Mouse (Mus musculus): ENCODE measurements around the gene Glyatl3.
A peak's percentile ranks its signal among the peaks of the same experiment; 100 is the strongest.

The Glyatl3 gene

GRCm38 (mm10) chr17:40914250-40914649 is at the start of gene Glyatl3:
Gene Glyatl3, minus strand, starts transcription at chr17:40914350.
- no peak for ATAC-seq (ENCODE audit: insufficient number of reproducible peaks, low FRiP score, low TSS enrichment)

GRCm38 (mm10) chr17:40948518-40948917 is 34.4 kb upstream of the Glyatl3 start:
- ATAC-seq (ENCODE audit: insufficient number of reproducible peaks, low FRiP score, low TSS enrichment) = no peak

GRCm38 (mm10) chr17:40934420-40935231 is 20.5 kb upstream of the Glyatl3 start, which contains the start of the genes Mut and Cenpq:
Gene Mut, plus strand, starts transcription at chr17:40934685.
Gene Cenpq, minus strand, starts transcription at chr17:40935047.
- ATAC-seq (ENCODE audit: insufficient number of reproducible peaks, low FRiP score, low TSS enrichment) = peak; percentile 98

- ATAC-seq (ENCODE audit: insufficient number of reproducible peaks, low FRiP score, low TSS enrichment) = peak; percentile 22; the same call in 1 of the 2 replicates
Measured at GRCm38 (mm10) chr17:40933985-40934384, 19.8 kb upstream of the Glyatl3 start.

DNA sequence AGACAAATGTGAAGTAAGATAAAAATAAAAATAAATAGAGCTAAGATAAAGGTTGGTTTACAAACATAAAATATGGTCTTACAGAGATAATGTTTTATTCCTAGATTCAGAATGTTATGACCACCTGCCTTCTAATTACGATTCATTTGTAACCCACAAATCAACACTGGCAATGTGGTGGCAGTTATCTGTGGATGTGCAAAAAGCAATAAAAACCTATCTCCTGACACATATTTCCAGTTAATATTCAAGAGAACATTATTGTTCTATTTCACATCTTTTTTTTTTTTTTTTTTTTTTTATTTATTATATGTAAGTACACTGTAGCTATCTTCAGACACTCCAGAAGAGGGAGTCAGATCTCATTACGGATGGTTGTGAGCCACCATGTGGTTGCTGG is 1.3 kb upstream of the Glyatl3 start:
- no peak for ATAC-seq (ENCODE audit: insufficient number of reproducible peaks, low FRiP score, low TSS enrichment)

DNA sequence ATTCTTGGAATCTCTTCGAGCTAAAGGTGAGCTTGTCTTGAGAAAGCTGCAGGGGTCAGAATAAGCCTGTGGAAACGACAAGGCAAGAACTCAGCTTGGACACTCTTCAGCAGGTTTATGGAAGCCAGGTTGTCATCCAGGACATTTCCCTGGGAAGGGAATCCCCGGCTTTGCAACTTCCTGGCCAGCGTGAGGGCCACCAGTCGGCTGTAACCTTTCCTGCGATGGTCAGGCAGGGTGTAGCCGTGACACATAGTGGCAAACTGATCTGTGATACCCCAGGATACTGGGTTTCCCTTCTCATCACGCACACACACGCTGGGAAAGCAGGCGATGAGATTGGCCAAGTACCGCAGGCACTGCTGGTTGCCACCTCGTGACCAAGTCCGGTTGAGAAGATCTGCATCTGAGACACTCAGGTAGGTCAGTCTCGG is 9.4 kb downstream of the Glyatl3 start:
- ATAC-seq (ENCODE audit: insufficient number of reproducible peaks, low FRiP score, low TSS enrichment) = peak; percentile 82

DNA sequence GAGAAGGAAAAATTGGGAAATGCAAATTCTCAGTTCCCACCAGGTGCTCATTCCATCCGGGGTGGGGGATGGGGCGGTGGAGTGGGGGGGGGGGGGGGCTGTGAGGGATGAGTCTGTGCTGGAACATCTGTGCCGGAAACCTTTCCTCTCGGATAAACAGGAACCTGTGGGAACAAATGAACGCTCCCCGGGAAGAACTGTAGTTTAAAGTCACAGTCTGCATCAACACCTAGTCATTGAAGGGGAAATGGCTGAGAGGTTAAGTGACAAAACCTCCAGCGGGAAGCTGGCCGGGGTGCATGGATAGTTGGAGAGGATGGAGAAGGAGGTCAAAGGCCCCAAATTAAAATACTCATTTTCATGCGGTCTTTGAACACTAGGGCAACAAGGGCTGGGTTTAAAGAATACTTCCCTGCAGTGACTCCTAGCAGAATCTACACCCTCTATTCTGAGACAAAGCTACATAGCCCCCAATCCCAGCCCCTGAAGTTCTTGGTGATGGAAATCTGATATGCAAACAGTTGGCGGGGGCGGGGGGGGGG is 10.0 kb downstream of the Glyatl3 start:
- peak; percentile 36; the same call in 1 of the 2 replicates for ATAC-seq (ENCODE audit: insufficient number of reproducible peaks, low FRiP score, low TSS enrichment)

DNA sequence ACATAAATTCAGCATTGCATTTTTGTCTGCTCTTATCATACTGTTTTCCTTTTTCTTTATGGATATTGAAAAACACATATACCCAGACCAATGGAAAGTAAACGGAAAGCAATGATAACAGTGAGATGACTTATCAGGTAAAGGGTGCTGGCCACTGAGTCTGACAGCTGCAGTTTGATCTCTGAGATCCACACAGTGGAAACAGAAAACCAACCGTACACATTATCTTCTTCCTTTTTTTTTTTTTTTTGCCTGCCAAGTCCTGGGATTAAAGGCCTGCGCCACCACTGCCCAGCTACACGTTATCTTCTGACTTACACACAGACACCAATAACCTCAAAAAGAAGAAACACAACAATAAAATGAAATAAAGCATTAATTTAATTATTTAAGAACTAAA is 10.8 kb downstream of the Glyatl3 start:
- ATAC-seq (ENCODE audit: insufficient number of reproducible peaks, low FRiP score, low TSS enrichment) = no peak

DNA sequence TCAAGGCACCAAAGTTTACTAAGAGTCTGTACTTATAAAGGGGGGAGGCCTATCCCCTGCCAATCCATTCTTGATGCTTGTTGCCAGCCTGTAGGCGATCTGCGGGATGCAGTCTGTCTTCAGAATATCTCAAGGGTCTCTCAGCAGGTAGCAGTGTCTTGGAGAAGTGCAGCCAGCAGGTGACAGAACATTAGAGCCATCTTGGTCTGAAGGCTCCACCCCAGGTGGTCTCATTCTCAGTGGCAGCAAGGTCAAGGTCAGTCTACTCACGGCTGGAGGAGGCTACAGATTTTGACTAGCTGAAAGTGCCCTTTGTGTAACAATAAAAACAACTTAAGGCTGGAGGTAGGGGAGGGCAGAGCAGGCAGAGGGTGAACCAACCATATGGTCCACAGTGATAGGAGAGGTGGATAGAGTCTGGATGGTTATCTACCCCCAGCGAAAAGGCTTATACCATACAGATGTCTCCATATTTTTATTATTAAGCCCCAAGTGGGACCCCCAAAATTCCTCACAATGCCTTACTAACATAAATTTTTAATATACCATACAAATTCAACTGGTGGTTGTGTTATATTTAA is 14.3 kb downstream of the Glyatl3 start:
- no peak for ATAC-seq (ENCODE audit: insufficient number of reproducible peaks, low FRiP score, low TSS enrichment)

DNA sequence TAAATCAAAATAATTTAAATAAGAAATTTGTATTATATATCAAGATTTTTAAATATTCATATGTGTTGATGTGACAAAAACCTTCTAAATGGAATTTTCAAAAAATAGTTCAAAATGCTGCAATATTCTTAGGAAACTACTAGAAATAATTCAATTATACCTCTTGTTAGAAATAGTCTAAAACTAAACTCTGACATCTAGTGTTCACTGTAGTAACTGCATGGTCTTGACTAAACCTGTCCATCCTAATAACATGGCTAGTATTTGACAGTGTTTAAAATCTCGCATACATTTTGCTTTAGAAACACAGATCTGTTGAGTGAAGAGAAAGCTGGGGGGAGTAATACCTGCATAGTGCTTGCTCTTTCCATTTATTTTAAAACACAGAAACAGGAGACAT is 17.3 kb downstream of the Glyatl3 start:
- ATAC-seq (ENCODE audit: insufficient number of reproducible peaks, low FRiP score, low TSS enrichment) = no peak

DNA sequence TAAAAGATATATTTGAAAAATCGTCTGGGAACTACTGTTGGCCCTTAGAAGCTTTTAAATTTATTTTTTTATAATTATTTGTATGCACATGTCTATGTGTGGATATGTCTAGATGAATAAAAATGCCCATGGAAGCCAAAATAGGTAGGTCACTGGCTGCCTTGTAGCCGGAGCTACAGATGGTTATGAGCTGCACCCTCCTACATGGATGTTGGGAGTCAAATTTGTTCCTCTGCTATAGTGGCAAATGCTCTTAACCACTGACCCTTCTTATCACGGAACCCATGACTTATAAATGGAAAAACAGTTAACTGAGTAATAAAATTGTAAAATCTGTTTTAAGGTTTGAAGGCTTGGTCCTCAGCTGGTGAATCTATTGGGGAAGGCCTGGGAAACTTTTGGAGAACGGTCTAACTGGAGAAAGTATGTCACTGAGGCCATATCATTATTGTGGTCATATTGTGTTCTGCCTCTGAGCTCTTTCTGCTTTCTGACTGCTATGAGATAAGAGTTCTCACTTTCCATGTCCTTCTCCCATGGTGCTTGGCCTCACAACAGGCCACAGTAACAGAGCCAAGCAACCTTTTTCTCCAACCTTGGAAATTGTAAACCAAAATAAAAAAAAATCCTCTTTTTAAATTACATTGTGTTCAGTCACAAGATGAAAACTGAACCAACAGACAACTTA is 26.2 kb downstream of the Glyatl3 start:
- no peak for ATAC-seq (ENCODE audit: insufficient number of reproducible peaks, low FRiP score, low TSS enrichment)

- no peak for ATAC-seq (ENCODE audit: insufficient number of reproducible peaks, low FRiP score, low TSS enrichment)
Measured at GRCm38 (mm10) chr17:40885155-40885554, 29.0 kb downstream of the Glyatl3 start.

GRCm38 (mm10) chr17:40882172-40882571 is 32.0 kb downstream of the Glyatl3 start:
- ATAC-seq (ENCODE audit: insufficient number of reproducible peaks, low FRiP score, low TSS enrichment) = no peak

DNA sequence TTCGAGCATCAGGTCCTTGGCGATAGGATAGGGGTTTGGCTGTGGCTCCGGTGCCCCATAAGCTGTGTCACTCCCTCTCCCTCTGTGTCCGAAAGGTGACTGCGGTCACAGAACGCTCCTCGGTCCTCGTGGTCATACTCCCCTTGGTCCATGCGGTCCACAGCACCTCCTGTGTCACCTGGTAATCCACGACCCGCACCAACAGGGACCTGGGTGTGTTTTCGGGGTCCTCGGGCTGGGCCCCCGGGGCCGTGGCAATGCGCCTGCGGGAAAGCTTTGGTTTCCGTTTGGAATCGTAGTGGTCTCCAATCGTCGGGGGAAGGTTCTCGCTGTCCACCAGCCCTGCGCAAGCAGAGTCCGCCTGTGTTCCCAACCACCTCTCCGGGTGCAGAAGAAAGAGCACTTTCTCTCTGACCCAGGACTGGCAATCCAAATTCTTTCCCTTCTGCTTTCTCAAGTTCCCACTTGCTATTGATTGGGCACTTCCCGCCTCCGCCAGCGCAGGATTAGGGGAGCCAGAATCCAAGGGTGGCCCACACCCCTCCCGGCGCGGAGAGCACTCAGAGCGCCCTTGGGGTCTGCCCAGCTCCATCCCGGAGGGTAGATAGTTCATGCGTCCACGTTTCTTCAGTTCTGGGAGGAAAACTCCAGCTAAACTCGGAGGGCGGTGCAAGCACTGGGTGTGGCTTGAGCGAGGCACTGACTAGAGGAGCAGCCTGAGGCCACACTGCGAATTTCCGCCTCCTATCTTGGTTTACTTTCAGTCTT is 34.0 kb downstream of the Glyatl3 start, which contains the start of gene 9130008F23Rik:
Gene 9130008F23Rik, minus strand, starts transcription at position 636 of the 768 bp plus-strand sequence.
- peak; percentile 45; the same call in 1 of the 2 replicates for ATAC-seq (ENCODE audit: insufficient number of reproducible peaks, low FRiP score, low TSS enrichment)

DNA sequence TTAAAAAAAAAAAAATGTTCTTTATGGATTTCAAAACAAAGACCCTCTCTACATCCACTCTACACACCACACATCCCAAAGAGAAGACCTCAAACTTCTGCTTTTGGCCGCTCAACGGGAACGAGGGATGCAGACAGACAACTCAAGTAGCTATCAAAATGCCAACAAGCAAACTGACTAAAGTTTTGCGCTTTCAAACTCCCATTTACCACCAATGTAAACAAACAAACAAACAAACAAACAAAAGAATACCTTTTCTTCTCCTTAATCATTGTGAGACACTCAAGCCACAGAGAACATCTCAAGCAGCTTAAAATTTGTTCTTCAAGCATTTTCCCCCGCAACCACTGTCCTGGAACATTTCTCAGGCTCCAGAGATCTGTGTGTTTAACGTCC is 34.6 kb downstream of the Glyatl3 start:
- ATAC-seq (ENCODE audit: insufficient number of reproducible peaks, low FRiP score, low TSS enrichment) = no peak

DNA sequence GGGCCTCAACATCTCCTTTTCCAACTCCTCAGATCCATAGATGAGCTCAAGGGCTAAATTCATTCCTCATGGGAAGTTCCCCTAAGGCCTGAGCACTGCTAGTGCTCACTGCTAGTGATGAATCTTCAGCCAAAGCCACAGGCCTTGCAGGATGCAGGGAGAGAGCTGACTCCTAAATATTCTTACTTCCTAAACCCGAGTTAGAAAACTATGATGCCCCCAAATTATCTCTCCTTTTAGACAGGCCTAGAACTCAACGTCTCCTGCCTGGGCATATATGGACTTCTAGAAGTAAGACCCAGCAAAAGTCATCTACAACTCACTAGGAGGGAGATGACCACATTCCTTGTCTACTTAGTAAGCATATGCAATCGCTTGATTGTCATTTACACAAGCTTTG is 36.4 kb downstream of the Glyatl3 start:
- no peak for ATAC-seq (ENCODE audit: insufficient number of reproducible peaks, low FRiP score, low TSS enrichment)

GRCm38 (mm10) chr17:40875568-40875967 is 38.6 kb downstream of the Glyatl3 start:
- ATAC-seq (ENCODE audit: insufficient number of reproducible peaks, low FRiP score, low TSS enrichment) = no peak

GRCm38 (mm10) chr17:40874701-40875100 is 39.4 kb downstream of the Glyatl3 start:
- ATAC-seq (ENCODE audit: insufficient number of reproducible peaks, low FRiP score, low TSS enrichment) = no peak

DNA sequence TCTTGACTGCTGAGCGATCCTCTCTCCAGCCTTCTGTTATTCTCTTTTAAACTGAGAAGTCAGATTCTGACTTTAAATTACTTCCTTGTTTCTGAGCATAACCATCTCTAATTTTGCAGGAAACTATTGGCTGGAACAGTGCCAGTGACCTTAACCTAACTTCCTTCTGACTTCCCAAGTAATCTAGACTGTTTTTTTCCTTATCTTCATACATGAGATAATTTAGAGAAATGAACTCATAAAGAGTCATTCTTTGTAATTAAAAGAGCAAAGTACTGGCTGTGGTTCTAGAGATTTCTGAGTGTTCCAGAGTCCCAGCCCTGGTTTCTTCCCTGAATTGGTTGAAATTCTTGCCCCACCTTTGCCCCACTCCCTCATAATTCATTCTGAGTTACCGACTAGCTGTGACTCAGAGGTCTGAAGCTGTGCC is 40.6 kb downstream of the Glyatl3 start:
- ATAC-seq (ENCODE audit: insufficient number of reproducible peaks, low FRiP score, low TSS enrichment) = no peak

GRCm38 (mm10) chr17:40872626-40873025 is 41.5 kb downstream of the Glyatl3 start:
- no peak for ATAC-seq (ENCODE audit: insufficient number of reproducible peaks, low FRiP score, low TSS enrichment)

Data from cerebellum, adult (tissue).